Mouse (Mus musculus) megakaryocyte, embryonic 14.5 days (primary cell): ENCODE results near the gene Med16.

Experiments used
- FLI1 ChIP-seq: IDR thresholded peaks from 2 replicates; pipeline ENCODE4 v1.6.1; 2012; ENCODE audit warnings: low read length, inconsistent platforms, mixed read lengths
- GATA1 ChIP-seq: IDR thresholded peaks from 3 replicates; pipeline ENCODE4 v1.6.1; 2012; ENCODE audit warnings: mixed read lengths, low read length, inconsistent platforms, borderline replicate concordance

DNA sequence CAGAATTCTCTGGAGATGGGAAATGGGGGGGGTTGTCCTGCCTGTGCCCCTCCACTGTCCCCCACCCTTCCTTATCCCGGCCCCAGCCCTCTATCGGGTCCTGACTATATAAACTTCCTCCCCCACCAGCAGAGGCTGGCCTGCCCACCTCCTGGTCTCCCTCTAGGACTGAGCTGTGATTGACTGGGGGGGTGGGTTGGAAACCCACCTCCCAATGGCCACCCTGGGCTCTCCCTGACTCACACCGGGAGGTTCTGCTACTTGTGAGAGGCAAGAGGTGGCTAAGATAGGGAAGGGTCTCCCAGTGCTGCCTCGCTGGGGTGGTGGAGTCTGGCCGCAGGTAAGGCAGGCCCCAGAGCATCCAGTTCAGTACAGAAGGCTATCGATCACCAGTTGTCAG lies 38.8 kb upstream of the Med16 start:
- no peak for TF ChIP-seq GATA1
- TF ChIP-seq FLI1: no peak
